Mouse (Mus musculus): ENCODE measurements at regions not wholly inside any gene's neighbourhood (a gene's known extent, or its start where the extent isn't known, plus 50 kb on each side); places are given as distances from the start of the nearest gene placed in this dataset.
A peak's percentile ranks its signal among the peaks of the same experiment; 100 is the strongest.

DNA sequence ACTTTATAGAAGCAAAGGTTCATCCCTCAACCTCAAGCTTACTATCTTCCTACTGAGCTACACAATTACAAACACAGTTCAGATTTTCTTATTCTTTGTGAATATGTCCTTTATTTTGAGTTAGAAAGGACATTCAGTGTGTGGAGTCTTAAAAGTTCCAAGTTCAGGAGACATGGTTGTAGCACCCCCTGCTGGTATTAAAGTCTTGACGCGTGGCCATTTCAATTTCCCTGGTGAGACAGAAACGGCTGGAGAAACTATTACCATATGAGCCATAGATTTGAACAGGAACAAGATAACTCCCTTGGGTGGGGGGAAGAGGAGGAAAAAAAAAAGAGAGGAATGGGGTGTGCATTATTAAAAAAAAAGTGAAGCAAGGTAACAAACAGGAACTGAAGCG is 336.6 kb downstream of the Plod2 start:
- 31% methylated on average over 4 of the region's 4 CpGs for WGBS

DNA sequence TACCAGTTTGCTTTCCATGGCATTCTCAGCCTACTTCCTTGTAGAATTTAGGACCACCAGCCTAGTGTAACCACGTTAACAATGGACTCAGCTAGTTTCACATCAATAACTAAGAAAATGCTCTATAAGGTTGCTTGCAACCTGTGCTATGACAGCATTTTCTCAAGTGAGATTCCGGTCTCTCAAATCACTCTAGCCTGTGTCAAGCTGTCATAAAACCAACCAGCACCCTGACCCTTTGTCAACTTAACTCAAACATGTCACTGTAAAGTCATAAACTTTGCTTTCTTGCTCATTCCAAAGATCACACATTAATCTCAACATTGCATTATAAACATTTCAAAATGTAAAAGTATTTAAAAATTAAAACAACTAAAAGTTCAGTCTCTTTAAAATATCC is 337.8 kb downstream of the Plod2 start:
- no peak overlapping the region for H3K27ac ChIP-seq (replicated peaks)
- H3K4me1 ChIP-seq (replicated peaks), result no peaks in the 10 kb centered on the region
- H3K9ac ChIP-seq, result no peak overlapping the region
- H3K27me3 ChIP-seq, result no peaks in the 10 kb centered on the region
- H3K9me3 ChIP-seq, result no peaks in the 10 kb centered on the region
- ATAC-seq (ENCODE audit: low FRiP score, low read depth), result no peak
- H3K4me2 ChIP-seq, result no peak overlapping the region
- 91% methylated on average over 2 of the region's 2 CpGs for WGBS
- no peaks in the 10 kb centered on the region for H3K36me3 ChIP-seq
- H3K4me3 ChIP-seq, result no peak overlapping the region

More for the DNA sequence above, 336.6 kb downstream of the Plod2 start:
- H3K27me3 ChIP-seq, result no peaks in the 10 kb centered on the region
- no peak overlapping the region for H3K27ac ChIP-seq (replicated peaks)
- H3K9me3 ChIP-seq, result no peaks in the 10 kb centered on the region
- no peak for ATAC-seq (ENCODE audit: low FRiP score, low read depth)
- no peaks in the 10 kb centered on the region for H3K36me3 ChIP-seq
- no peak overlapping the region for H3K9ac ChIP-seq
- no peak overlapping the region for H3K4me2 ChIP-seq
- H3K4me3 ChIP-seq, result no peak overlapping the region
- H3K4me1 ChIP-seq (replicated peaks), result no peaks in the 10 kb centered on the region

- Histone ChIP-seq H3K4me2 (no peak overlapping the region), H3K9me3 (no peaks in the 10 kb centered on the region), H3K4me1 (replicated peaks) (no peaks in the 10 kb centered on the region), H3K36me3 (no peaks in the 10 kb centered on the region), H3K27me3 (no peaks in the 10 kb centered on the region), H3K27ac (replicated peaks) (peak overlapping the region; percentile 38; the same call in 1 of the 2 replicates), H3K4me3 (no peak overlapping the region), H3K9ac (no peak overlapping the region)
- WGBS, result 8% methylated on average over 3 of the region's 3 CpGs
- 0 out of 2 replicates have a peak, but pooled peaks have one; percentile 63 for ATAC-seq (ENCODE audit: low FRiP score, low read depth)
Observed at GRCm38 (mm10) chr9:92882251-92882832, 340.3 kb downstream of the Plod2 start.

- no peak overlapping the region for H3K27ac ChIP-seq (replicated peaks)
- no peaks in the 10 kb centered on the region for H3K9me3 ChIP-seq
- H3K9ac ChIP-seq, result no peak overlapping the region
- ATAC-seq (ENCODE audit: low FRiP score, low read depth), result no peak
- H3K4me2 ChIP-seq, result no peak overlapping the region
- no peaks in the 10 kb centered on the region for H3K27me3 ChIP-seq
- no peaks in the 10 kb centered on the region for H3K4me1 ChIP-seq (replicated peaks)
- no peaks in the 10 kb centered on the region for H3K36me3 ChIP-seq
- no peak overlapping the region for H3K4me3 ChIP-seq
Observed at GRCm38 (mm10) chr9:92890063-92890462, 348.0 kb downstream of the Plod2 start.

DNA sequence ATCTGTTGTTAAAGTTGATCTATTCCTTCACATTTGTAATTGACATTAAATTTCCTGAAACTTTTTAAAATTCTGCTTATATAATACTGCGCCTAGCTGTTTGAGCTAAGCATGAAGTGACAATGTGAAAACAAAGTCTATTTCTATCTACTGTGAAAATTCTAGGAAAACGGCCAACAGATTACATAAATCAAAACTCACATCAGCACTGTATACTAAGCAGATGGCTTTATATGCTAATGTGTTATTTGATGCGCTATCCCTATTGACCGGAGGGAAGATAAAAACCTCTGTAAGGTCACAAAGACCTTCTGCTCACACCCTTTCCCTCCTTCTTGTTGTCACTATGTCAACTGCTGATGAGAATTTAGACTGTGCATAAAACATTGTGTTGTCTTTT is 357.7 kb downstream of the Plod2 start:
- no peak overlapping the region for H3K4me3 ChIP-seq
- H3K27ac ChIP-seq (replicated peaks), result no peak overlapping the region
- no peak overlapping the region for H3K4me2 ChIP-seq
- no peak for ATAC-seq (ENCODE audit: low FRiP score, low read depth)
- no peaks in the 10 kb centered on the region for H3K4me1 ChIP-seq (replicated peaks)
- no peaks in the 10 kb centered on the region for H3K27me3 ChIP-seq
- H3K36me3 ChIP-seq, result no peaks in the 10 kb centered on the region
- H3K9me3 ChIP-seq, result no peaks in the 10 kb centered on the region
- WGBS, result 56% methylated on average over 4 of the region's 4 CpGs
- H3K9ac ChIP-seq, result no peak overlapping the region

- Histone ChIP-seq H3K27ac (replicated peaks) (no peak overlapping the region), H3K9me3 (no peaks in the 10 kb centered on the region)
- ATAC-seq (ENCODE audit: low FRiP score, low read depth), result no peak
Observed at GRCm38 (mm10) chr9:92907102-92907501, 365.1 kb downstream of the Plod2 start.

DNA sequence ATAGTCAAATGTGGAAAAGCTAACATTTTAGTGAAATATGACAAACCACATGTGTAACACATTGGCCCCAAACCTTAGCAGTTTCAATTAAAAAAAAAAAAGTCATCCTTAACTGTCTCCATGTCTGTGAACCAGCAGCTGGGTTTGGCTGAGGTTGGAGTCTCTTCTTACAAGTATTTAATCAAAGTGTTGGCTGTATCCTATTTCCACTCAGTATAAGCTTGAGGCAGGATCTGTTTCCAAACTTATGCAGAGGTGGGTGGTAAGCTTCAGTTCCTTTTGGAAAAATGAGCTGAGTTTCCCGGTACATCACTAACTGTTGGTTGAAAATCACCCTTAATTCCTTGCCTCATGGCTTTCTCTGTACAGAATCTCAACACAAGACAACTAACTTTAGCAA is 377.4 kb downstream of the Plod2 start:
- no peaks in the 10 kb centered on the region for H3K4me1 ChIP-seq (replicated peaks)
- WGBS, result 95% methylated on average over 1 of the region's 1 CpGs
- H3K27me3 ChIP-seq, result no peaks in the 10 kb centered on the region
- no peaks in the 10 kb centered on the region for H3K36me3 ChIP-seq
- no peak overlapping the region for H3K4me2 ChIP-seq
- no peak overlapping the region for H3K9ac ChIP-seq
- no peaks in the 10 kb centered on the region for H3K9me3 ChIP-seq
- H3K27ac ChIP-seq (replicated peaks), result no peak overlapping the region
- no peak for ATAC-seq (ENCODE audit: low FRiP score, low read depth)
- H3K4me3 ChIP-seq, result no peak overlapping the region

More at GRCm38 (mm10) chr9:92907102-92907501, 365.1 kb downstream of the Plod2 start:
- H3K27me3 ChIP-seq, result no peaks in the 10 kb centered on the region
- no peak overlapping the region for H3K4me3 ChIP-seq
- H3K4me1 ChIP-seq (replicated peaks), result no peaks in the 10 kb centered on the region
- H3K36me3 ChIP-seq, result no peaks in the 10 kb centered on the region
- no peak overlapping the region for H3K4me2 ChIP-seq
- no peak overlapping the region for H3K9ac ChIP-seq

GRCm38 (mm10) chr9:92930231-92930966 is 388.4 kb downstream of the Plod2 start:
- 10% methylated on average over 6 of the region's 6 CpGs for WGBS
- H3K36me3 ChIP-seq, result no peaks in the 10 kb centered on the region
- H3K27me3 ChIP-seq, result no peaks in the 10 kb centered on the region
- peaks cover 17% of the 10 kb centered on the region for H3K4me1 ChIP-seq (replicated peaks)
- peak overlapping the region; percentile 48 for H3K4me2 ChIP-seq
- peak overlapping the region; percentile 12 for H3K4me3 ChIP-seq
- 0 out of 2 replicates have a peak overlapping the region, but pooled peaks have one; percentile 25 for H3K9ac ChIP-seq
- peak overlapping the region; percentile 74 for H3K27ac ChIP-seq (replicated peaks)
- H3K9me3 ChIP-seq, result 0 out of 2 replicates have a peak, but pooled peaks cover 2% of the 10 kb centered on the region
- peak; percentile 96 for ATAC-seq (ENCODE audit: low FRiP score, low read depth)

- WGBS, result 72% methylated on average over 1 of the region's 1 CpGs
- Histone ChIP-seq H3K36me3 (no peaks in the 10 kb centered on the region), H3K27me3 (no peaks in the 10 kb centered on the region), H3K4me1 (replicated peaks) (no peaks in the 10 kb centered on the region), H3K4me3 (no peak overlapping the region), H3K9me3 (0 out of 2 replicates have a peak, but pooled peaks cover 2% of the 10 kb centered on the region), H3K4me2 (no peak overlapping the region), H3K9ac (no peak overlapping the region), H3K27ac (replicated peaks) (no peak overlapping the region)
- ATAC-seq (ENCODE audit: low FRiP score, low read depth), result no peak
Observed at GRCm38 (mm10) chr9:92937802-92938201, 395.8 kb downstream of the Plod2 start.

DNA sequence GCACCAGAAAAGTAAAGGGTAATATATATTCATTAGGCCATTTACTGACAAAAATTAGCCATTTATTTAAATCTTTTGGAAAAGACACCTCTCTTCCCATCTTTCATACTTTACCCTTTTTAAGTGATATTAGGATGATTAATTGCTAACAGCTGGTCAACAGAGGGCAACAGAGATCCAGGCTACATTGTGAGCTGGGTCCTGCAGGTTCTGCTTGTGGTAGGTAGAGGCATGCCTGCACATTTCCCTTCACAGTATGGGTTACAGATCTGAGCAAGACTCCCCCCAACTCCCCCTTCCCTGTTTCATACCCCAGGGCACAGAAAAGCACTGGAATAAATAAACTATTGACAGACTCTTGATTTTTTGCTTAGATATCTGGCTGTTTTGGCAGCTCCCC is 408.1 kb downstream of the Plod2 start:
- ATAC-seq (ENCODE audit: low FRiP score, low read depth), result peak; percentile 56; the same call in 1 of the 2 replicates
- H3K36me3 ChIP-seq, result no peaks in the 10 kb centered on the region

GRCm38 (mm10) chr9:92963275-92963674 is 421.3 kb downstream of the Plod2 start:
- 100% methylated on average over 1 of the region's 1 CpGs for WGBS

More for the DNA sequence above, 408.1 kb downstream of the Plod2 start:
- no peaks in the 10 kb centered on the region for H3K9me3 ChIP-seq
- H3K27ac ChIP-seq (replicated peaks), result no peak overlapping the region
- no peak overlapping the region for H3K4me3 ChIP-seq
- H3K4me2 ChIP-seq, result no peak overlapping the region
- H3K27me3 ChIP-seq, result no peaks in the 10 kb centered on the region
- no peak overlapping the region for H3K9ac ChIP-seq
- no peaks in the 10 kb centered on the region for H3K4me1 ChIP-seq (replicated peaks)

GRCm38 (mm10) chr9:92991759-92992158 is 449.7 kb downstream of the Plod2 start:
- H3K9me3 ChIP-seq, result no peaks in the 10 kb centered on the region
- ATAC-seq (ENCODE audit: low FRiP score, low read depth), result no peak
- WGBS, result 20% methylated on average over 6 of the region's 6 CpGs

More at GRCm38 (mm10) chr9:92963275-92963674, 421.3 kb downstream of the Plod2 start:
- Histone ChIP-seq H3K4me1 (replicated peaks) (no peaks in the 10 kb centered on the region), H3K4me3 (no peak overlapping the region), H3K4me2 (no peak overlapping the region), H3K36me3 (no peaks in the 10 kb centered on the region), H3K27me3 (no peaks in the 10 kb centered on the region), H3K9ac (no peak overlapping the region), H3K9me3 (no peaks in the 10 kb centered on the region), H3K27ac (replicated peaks) (no peak overlapping the region)
- ATAC-seq (ENCODE audit: low FRiP score, low read depth), result no peak

More at GRCm38 (mm10) chr9:92991759-92992158, 449.7 kb downstream of the Plod2 start:
- Histone ChIP-seq H3K4me2 (no peak overlapping the region), H3K4me1 (replicated peaks) (no peaks in the 10 kb centered on the region), H3K9ac (no peak overlapping the region), H3K36me3 (no peaks in the 10 kb centered on the region), H3K27me3 (no peaks in the 10 kb centered on the region), H3K27ac (replicated peaks) (no peak overlapping the region), H3K4me3 (no peak overlapping the region)
